Mouse (Mus musculus) adrenal gland, postnatal 14 days (tissue): Measurements from ENCODE around the gene Ccl1. TPM values are rescaled to one million over a fixed set of nuclear protein-coding genes. Genes with fewer than 3 reads are reported as not detected.
A peak's percentile ranks its signal among the peaks of the same experiment; 100 is the strongest.

Experiments used
- DNase-seq: peaks from one replicate; pipeline ENCODE4 v3.0.0; 2021; ENCODE audit warnings: mixed read lengths
- total RNA-seq: library from RNA; stranded (reverse); gene quantifications from 2 replicates; pipeline ENCODE4 v1.2.3, GENCODE M21; 2021

The Ccl1 gene
- total RNA-seq, 1 experiment from 2014 or later: not detected

GRCm38 (mm10) chr11:82205221-82205620 lies 100.3 kb downstream of the Ccl1 start:
- DNase-seq: no peak

- no peak for DNase-seq
Observed at GRCm38 (mm10) chr11:82203706-82204105, 101.8 kb downstream of the Ccl1 start.

- DNase-seq: no peak
Observed at GRCm38 (mm10) chr11:82197774-82198173, 107.7 kb downstream of the Ccl1 start.

- DNase-seq: no peak
Observed at GRCm38 (mm10) chr11:82194980-82195379, 110.5 kb downstream of the Ccl1 start.

- DNase-seq: no peak
Observed at GRCm38 (mm10) chr11:82193826-82194225, 111.7 kb downstream of the Ccl1 start.

- no peak for DNase-seq
Observed at GRCm38 (mm10) chr11:82189782-82190563, 115.5 kb downstream of the Ccl1 start.

GRCm38 (mm10) chr11:82185684-82186083 lies 119.8 kb downstream of the Ccl1 start:
- no peak for DNase-seq

GRCm38 (mm10) chr11:82183281-82183935 lies 122.1 kb downstream of the Ccl1 start:
- no peak for DNase-seq

- no peak for DNase-seq
Observed at GRCm38 (mm10) chr11:82182401-82182800, 123.1 kb downstream of the Ccl1 start.

- peak; percentile 23 for DNase-seq
Observed at GRCm38 (mm10) chr11:82181331-82181730, 124.2 kb downstream of the Ccl1 start.

- no peak for DNase-seq
Observed at GRCm38 (mm10) chr11:82178161-82178560, 127.3 kb downstream of the Ccl1 start.

- peak; percentile 70 for DNase-seq
Observed at GRCm38 (mm10) chr11:82177711-82178110, 127.8 kb downstream of the Ccl1 start.

- DNase-seq: peak; percentile 85
Observed at GRCm38 (mm10) chr11:82174794-82175193, 130.7 kb downstream of the Ccl1 start.

GRCm38 (mm10) chr11:82173491-82173890 lies 132.0 kb downstream of the Ccl1 start:
- no peak for DNase-seq

- DNase-seq: peak; percentile 44
Observed at GRCm38 (mm10) chr11:82171316-82172071, 134.0 kb downstream of the Ccl1 start.

GRCm38 (mm10) chr11:82169456-82169855 lies 136.0 kb downstream of the Ccl1 start:
- DNase-seq: no peak

- no peak for DNase-seq
Observed at GRCm38 (mm10) chr11:82168308-82168707, 137.2 kb downstream of the Ccl1 start.

GRCm38 (mm10) chr11:82163285-82163684 lies 142.2 kb downstream of the Ccl1 start:
- DNase-seq: no peak

- no peak for DNase-seq
Observed at GRCm38 (mm10) chr11:82159126-82159525, 146.4 kb downstream of the Ccl1 start.

GRCm38 (mm10) chr11:82139492-82140094 lies 165.9 kb downstream of the Ccl1 start:
- peak; percentile 8 for DNase-seq

GRCm38 (mm10) chr11:82136196-82136595 lies 169.3 kb downstream of the Ccl1 start:
- no peak for DNase-seq

GRCm38 (mm10) chr11:82132977-82133376 lies 172.5 kb downstream of the Ccl1 start:
- DNase-seq: no peak
